Mouse (Mus musculus) cortical plate, adult 2 months (tissue): ENCODE results near the gene Adat3. TPM values are rescaled to one million over a fixed set of nuclear protein-coding genes. Genes with fewer than 3 reads are reported as not detected.

ENCODE experiments used
- H3K27ac ChIP-seq: fragments of 200-500 bp; 2 replicates; pipeline ENCODE4 v1.5.1; 2012; ENCODE audit warnings: low read length, control low read depth, inconsistent platforms; ENCODE audit not compliant: insufficient read depth
- H3K4me1 ChIP-seq: fragments of 200-500 bp; 2 replicates; pipeline ENCODE4 v1.6.1; 2011; ENCODE audit warnings: low read length; ENCODE audit not compliant: control insufficient read depth, insufficient read depth
- H3K4me3 ChIP-seq: fragments of 200-500 bp; 2 replicates; pipeline ENCODE4 v1.5.1; 2011; ENCODE audit warnings: mild to moderate bottlenecking, low read length, control low read depth; ENCODE audit not compliant: insufficient read depth
- CTCF ChIP-seq: fragments of 200-500 bp; IDR thresholded peaks from 2 replicates; pipeline ENCODE4 v1.5.1; 2011; ENCODE audit warnings: mild to moderate bottlenecking, control low read depth, low read length; ENCODE audit not compliant: insufficient read depth; ENCODE audit errors: extremely low read depth
- POLR2A ChIP-seq: fragments of 200-500 bp; IDR thresholded peaks from 2 replicates; pipeline ENCODE4 v1.6.1; 2011; ENCODE audit warnings: mild to moderate bottlenecking, low read length, control low read depth; ENCODE audit not compliant: insufficient read depth; ENCODE audit errors: extremely low read depth
- polyA plus RNA-seq: library from polyadenylated mRNA; depleted of rRNA; stranded (reverse); fragments of >200 nt; gene quantifications from 2 replicates; pipeline ENCODE4 v1.2.3, GENCODE M21; 2012

Adat3 gene
- polyA plus RNA-seq, 1 experiment: 4.0 TPM

DNA sequence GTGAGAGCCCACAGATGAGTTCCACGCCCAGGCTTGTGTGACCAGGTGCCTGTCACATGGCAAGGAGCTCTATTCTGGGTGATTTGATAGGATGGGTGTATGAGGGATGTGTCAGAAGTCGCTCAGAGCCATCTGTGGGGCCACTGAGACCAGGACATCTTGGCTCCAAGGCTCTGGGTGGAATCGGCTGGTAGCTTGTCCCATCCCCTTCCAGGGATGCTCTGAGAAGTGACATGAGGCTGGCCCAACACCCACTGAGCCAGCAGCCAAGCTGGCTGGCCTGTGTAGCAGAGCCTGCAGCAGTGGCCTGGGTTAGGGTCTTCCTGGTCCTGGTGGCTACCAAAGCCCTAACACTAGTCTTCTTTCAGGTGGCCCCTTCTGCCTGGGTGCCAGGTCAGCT, 5.8 kb downstream of the Adat3 start:
- TF ChIP-seq POLR2A (no peak), CTCF (no peak)
- no peak overlapping the region for H3K4me3 ChIP-seq
- H3K4me1 ChIP-seq: no peaks in the 10 kb centered on the region; the same call in 1 of the 2 replicates
- H3K27ac ChIP-seq: no peak overlapping the region

DNA sequence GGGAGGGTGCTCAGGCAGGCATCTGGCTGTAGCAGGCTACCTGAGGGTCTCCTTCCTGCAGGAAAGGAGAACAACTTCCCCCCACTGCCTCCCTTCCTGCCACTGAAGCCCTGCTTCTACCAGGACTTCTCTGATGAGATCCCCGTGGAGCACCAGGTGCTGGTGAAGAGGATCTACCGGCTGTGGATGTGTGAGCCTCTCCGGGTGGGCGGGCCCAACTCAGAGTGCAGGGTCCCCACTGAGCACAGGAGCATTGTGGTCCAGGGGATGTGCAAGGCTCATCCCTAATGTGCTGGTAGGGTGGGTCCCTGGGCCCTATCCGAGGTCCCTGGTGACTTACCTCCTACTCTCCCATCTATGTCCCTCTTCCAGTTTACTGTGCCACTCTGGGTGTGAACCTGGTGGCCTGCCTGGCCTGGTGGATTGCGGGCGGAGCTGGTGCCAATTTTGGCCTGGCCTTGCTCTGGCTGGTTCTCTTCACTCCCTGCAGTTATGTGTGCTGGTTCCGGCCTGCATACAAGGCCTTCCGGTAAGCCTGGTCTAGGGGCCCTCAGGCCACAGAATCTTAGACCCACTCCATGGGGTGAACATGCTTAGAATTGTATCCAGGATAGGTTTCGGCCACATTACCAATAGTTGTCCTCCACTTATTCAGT, 6.7 kb downstream of the Adat3 start:
- Histone ChIP-seq H3K4me1 (no peaks in the 10 kb centered on the region; the same call in 1 of the 2 replicates), H3K27ac (no peak overlapping the region), H3K4me3 (no peak overlapping the region)
- TF ChIP-seq CTCF (no peak), POLR2A (no peak)

DNA sequence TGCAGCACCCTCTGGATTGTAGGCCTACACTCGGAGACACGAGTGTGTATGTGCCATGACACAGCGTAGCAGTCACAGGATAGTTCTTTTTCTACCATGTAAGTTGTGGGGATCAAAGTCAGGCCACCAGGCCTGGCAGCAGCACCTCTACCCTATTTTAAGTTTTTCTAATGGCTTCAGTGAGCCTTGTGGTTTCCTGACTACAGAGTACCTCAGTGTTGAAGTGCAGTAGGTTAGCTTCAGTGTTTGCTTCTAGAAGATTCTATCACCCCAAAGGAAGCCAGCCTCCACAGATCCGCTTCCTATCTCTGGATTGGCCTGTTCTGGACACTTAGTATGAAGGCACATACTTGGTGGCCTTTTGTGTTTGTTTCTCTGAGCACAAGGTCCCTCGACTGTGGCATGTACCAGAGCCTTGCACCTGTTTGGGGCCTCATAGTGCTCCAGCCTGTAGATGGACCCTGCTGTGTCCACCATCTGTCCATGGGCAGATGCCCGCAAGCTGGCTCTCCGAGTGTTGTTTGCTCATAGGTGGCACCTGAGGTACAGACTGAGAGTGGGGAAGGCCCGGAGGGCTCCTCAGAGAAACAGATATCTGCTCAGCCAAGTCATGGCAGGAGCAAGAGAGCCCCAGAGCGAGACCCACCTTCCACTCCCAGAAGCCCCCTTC, 7.6 kb downstream of the Adat3 start:
- TF ChIP-seq POLR2A (no peak), CTCF (no peak)
- Histone ChIP-seq H3K4me1 (no peaks in the 10 kb centered on the region), H3K27ac (no peak overlapping the region), H3K4me3 (no peak overlapping the region)

DNA sequence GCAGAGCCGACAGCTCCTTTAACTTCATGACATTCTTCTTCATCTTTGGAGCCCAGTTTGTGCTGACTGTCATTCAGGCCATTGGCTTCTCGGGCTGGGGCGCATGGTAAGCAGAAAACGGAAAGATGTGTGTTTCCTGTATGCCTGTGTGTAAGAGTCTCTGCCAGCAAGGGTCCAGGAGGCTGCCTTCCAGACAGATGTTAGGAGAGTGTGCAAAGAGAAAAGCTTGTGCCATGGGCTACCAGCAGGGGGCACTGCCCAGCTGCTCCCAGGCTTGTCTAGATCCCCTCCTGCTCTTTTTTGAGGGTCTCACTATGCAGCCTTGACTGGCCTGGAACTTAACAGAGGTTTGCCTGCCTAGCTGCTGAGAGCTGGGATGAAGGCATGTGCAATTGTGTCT, 8.3 kb downstream of the Adat3 start:
- TF ChIP-seq CTCF (peak; percentile 65), POLR2A (no peak)
- no peak overlapping the region for H3K27ac ChIP-seq
- H3K4me3 ChIP-seq: no peak overlapping the region
- H3K4me1 ChIP-seq: no peaks in the 10 kb centered on the region

DNA sequence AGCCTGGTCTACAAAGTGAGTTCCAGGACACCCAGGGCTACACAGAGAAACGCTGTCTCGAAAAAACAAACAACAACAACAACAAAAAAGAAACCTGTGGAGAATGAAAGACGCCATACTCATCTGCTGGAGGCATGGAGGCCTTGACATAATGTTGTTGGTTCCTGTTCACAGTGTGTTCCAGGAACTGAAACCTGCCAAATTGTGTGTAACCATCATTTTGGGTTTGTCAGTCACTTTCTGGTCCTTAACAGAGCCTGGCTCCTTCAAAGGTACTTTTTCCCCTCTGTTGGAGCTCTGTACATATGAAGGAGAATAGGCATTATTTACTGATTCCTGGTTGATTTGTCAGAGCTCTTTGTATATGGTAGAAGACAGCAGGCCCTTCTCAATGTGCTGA, 9.2 kb downstream of the Adat3 start:
- TF ChIP-seq CTCF (no peak), POLR2A (no peak)
- Histone ChIP-seq H3K27ac (no peak overlapping the region), H3K4me1 (no peaks in the 10 kb centered on the region), H3K4me3 (no peak overlapping the region)

DNA sequence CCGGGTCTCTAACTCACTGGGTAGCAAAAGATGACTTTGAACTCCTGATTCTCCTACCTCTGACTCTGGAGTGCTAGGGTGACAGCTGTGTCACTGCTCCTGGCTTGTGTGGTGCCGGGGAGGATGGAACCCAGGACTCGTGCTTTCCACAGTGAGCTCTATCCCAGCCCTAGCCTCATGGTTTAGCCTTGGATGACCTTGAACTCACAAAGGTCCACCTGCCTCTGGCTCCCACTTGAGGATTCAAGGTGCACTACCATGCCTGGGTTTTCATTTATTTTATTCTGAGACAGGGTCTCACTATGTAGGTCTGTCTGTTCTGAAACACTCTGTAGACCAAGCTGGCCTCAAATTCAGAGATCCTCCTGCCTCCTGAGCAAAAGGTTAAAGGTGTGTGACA, 11.1 kb downstream of the Adat3 start:
- TF ChIP-seq POLR2A: no peak
- no peak for TF ChIP-seq CTCF
- H3K4me1 ChIP-seq: no peaks in the 10 kb centered on the region
- H3K27ac ChIP-seq: no peak overlapping the region
- H3K4me3 ChIP-seq: no peak overlapping the region

DNA sequence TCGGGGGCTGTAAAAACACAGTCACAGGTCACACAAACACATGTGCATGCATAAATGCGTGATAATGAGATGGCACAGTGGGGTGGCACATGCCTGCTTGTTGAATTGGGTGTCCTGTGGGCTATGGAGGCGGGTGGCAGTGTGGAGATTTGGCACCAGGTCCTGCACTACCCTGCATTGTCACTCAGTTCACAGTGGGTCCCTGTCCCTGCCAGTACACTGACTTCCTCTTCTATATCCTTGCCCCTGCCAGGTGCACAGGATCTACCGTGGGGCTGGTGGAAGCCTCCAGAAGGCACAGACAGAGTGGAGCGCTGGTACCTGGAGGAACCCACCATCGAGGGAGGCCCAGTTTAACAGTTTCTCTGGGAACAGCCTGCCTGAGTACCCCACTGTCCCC, 11.7 kb downstream of the Adat3 start:
- Histone ChIP-seq H3K4me1 (no peaks in the 10 kb centered on the region), H3K4me3 (no peak overlapping the region), H3K27ac (no peak overlapping the region)
- TF ChIP-seq POLR2A: no peak

DNA sequence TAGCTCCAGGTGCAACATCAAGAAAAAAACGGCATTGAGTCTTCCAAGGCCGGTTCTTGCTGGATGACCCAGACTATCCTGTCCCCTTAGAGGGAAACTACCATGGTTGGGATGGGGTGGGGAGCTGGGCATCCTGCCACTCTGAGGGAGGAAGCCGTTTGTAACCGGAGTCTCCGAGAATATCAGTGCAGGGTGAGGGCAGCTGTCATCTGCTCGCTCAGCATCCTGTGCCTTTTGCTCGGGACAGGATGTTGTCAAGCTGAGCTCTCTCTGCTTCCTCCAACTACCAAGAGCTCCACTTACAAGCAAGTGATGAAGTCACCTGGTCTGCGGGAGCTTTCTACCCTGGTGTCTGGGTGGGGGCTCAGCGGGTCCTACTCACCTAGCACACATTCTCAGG, 15.5 kb downstream of the Adat3 start:
- TF ChIP-seq CTCF (no peak), POLR2A (no peak)
- H3K4me1 ChIP-seq: no peaks in the 10 kb centered on the region
- no peak overlapping the region for H3K4me3 ChIP-seq
- H3K27ac ChIP-seq: no peak overlapping the region

DNA sequence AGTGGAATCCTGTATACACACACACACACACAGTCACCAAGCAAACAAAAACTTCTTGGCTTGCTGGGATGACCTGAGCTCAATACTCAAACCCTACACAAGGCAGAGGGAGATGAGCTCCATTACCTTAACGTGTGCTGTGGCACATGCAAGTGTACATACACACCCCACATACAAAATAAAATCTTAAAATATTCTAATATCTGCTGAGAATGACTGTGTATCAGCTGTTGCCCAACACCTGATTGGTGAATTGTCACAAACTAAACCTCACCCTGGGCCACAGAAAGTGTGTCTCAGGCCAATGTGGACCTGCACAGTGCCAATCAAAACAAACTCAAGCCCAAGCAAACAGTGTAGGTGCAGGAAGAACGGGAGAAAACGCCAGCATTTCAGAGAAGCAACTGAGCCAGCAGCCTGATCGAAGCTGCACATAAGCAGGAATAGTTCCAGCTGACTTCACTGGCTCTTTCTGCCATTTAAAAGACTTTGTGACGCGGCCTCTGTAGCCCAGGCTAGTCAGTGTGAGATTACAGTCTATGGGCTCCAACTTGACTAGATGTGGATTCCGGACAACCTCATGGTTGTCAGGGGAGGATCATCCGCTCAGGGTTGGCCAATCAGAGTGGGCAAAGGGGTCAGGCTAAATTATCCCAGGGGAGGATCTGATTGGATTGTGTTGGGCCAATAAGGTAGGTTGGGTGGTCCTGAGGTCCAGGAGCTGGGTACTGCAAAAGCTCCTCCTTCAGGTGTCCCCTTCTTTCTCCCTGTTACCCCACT, 17.0 kb downstream of the Adat3 start:
- H3K4me1 ChIP-seq: peaks cover 3% of the 10 kb centered on the region
- H3K4me3 ChIP-seq: no peak overlapping the region
- no peak for TF ChIP-seq CTCF
- TF ChIP-seq POLR2A: no peak
- no peak overlapping the region for H3K27ac ChIP-seq
